Mouse (Mus musculus) heart, postnatal 0 days (tissue): Measurements from ENCODE around the gene Intu. TPM values are rescaled to one million over a fixed set of nuclear protein-coding genes. Genes with fewer than 3 reads are reported as not detected.

ENCODE experiments used
- ATAC-seq: fragments of 200-750 bp; cut with Nextera tagmentation; 2 replicates; pipeline ENCODE4 v1.8.0; 2017; ENCODE audit warnings: low read depth, moderate number of reproducible peaks, moderate library complexity; ENCODE audit not compliant: insufficient read depth
- DNase-seq: peaks from one replicate; pipeline ENCODE4 v3.0.0-alpha.2; 2016; ENCODE audit warnings: low spot score
- H3K27ac ChIP-seq: fragments of 300-500 bp; sonication (generic); 2 replicates; pipeline ENCODE4 v1.5.1; 2014; ENCODE audit warnings: low read depth, mild to moderate bottlenecking
- H3K27me3 ChIP-seq: fragments of 300-500 bp; sonication (generic); 2 replicates; pipeline ENCODE4 v1.6.1; 2014; ENCODE audit warnings: low read length, mixed read lengths; ENCODE audit not compliant: control insufficient read depth, insufficient read depth
- H3K36me3 ChIP-seq: fragments of 300-500 bp; sonication (generic); replicated peaks from 2 replicates; pipeline ENCODE4 v1.6.1; 2014; ENCODE audit warnings: low read length, mixed read lengths; ENCODE audit not compliant: control insufficient read depth, insufficient read depth
- H3K4me1 ChIP-seq: fragments of 300-500 bp; sonication (generic); 2 replicates; pipeline ENCODE4 v1.6.1; 2014; ENCODE audit warnings: antibody characterized with exemption; ENCODE audit not compliant: control insufficient read depth, insufficient read depth
- H3K4me2 ChIP-seq: fragments of 300-500 bp; sonication (generic); 2 replicates; pipeline ENCODE4 v1.6.1; 2014; ENCODE audit warnings: low read depth, mild to moderate bottlenecking, low read length, moderate library complexity
- H3K4me3 ChIP-seq: fragments of 300-500 bp; sonication (generic); 2 replicates; pipeline ENCODE4 v1.5.1; 2014; ENCODE audit warnings: low read depth, low read length
- H3K9ac ChIP-seq: fragments of 300-500 bp; sonication (generic); replicated peaks from 2 replicates; pipeline ENCODE4 v1.6.1; 2014; ENCODE audit warnings: low read depth, low read length, mixed read lengths
- H3K9me3 ChIP-seq: fragments of 300-500 bp; sonication (generic); replicated peaks from 2 replicates; pipeline ENCODE4 v1.6.1; 2016; ENCODE audit warnings: low read length; ENCODE audit not compliant: control insufficient read depth
- CTCF ChIP-seq: IDR thresholded peaks from 2 replicates; pipeline ENCODE4 v1.5.1; 2016; ENCODE audit warnings: antibody characterized with exemption, control low read depth, low read depth
- EP300 ChIP-seq: IDR thresholded peaks from 2 replicates; pipeline ENCODE4 v1.6.1; 2016; ENCODE audit warnings: antibody characterized with exemption, low read depth
- WGBS: fragments of 180-500 bp; shearing (Covaris S2); extraction: QIAGEN DNeasy Blood & Tissue Kit; methylation state at CpG from one replicate; pipeline ENCODE4 v1.1.7; 2014; 5-methylcytosine and 5-hydroxymethylcytosine counted together
- polyA plus RNA-seq: library from polyadenylated mRNA; unstranded; fragments of >200 nt; fragmentation: Nextera tagmentation; extraction: Ambion mirVana; gene quantifications from 2 replicates; pipeline ENCODE4 v1.2.1, GENCODE M21; 2015
- total RNA-seq: library from RNA; depleted of rRNA; stranded (reverse); fragments of >200 nt; gene quantifications from 2 replicates; pipeline ENCODE4 v1.2.3, GENCODE M21; 2014; ENCODE audit warnings: low replicate concordance

Intu gene
- total and polyA plus RNA-seq, 2 experiments from 2014 or later, result 2.7 to 5.8 TPM

DNA sequence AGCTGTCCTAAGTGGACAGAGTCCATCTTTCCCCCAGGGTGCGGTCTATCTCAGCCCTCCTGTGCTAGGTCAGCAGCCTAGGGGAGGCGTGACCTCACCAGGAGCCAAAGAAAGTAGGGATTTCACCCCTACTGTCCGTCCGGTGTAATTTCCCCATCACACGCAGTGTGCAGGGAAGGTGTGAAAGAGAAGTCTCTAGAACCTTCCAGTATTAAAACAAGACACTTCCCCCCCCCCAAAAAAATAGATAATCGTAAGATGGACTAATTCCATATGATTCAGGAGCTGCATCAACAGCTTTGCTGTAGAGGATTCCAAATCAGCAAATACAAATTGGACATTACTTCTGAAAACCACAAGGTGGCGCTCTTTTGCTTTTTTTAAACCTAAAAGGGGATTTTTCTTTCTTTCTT lies 7.7 kb upstream of the Intu start:
- DNase-seq, result peak; percentile 65
- no peaks in the 10 kb centered on the region for H3K27me3 ChIP-seq
- no peaks in the 10 kb centered on the region for H3K9me3 ChIP-seq
- no peaks in the 10 kb centered on the region for H3K36me3 ChIP-seq
- H3K4me3 ChIP-seq, result 0 out of 2 replicates have a peak overlapping the region, but pooled peaks have one; percentile 0
- no peak overlapping the region for H3K27ac ChIP-seq
- H3K9ac ChIP-seq, result no peak overlapping the region
- TF ChIP-seq EP300 (no peak), CTCF (peak; percentile 42)
- 12% methylated on average over 7 of the region's 7 CpGs for WGBS
- peak overlapping the region; percentile 28 for H3K4me2 ChIP-seq
- ATAC-seq, result no peak
- no peaks in the 10 kb centered on the region for H3K4me1 ChIP-seq

DNA sequence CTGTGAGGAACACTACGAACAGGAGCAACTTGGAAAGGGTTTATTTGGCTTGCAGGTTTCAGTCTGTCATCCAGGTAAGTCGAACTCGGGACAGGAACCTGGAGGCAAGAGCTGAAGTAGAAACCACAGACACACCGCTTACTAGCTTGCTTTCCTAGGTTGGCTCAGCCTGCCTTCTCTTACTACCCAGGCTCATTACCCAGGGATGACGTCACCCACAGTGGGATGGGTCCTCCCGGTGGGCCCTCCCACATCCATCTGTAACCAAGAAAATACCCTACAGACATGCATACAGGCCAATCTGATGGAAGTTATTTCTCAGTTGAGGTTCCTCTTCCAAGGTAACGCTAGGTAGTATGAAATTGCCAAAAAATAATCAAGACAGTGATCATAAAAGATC lies 6.2 kb upstream of the Intu start:
- H3K27ac ChIP-seq, result no peak overlapping the region
- H3K9me3 ChIP-seq, result no peaks in the 10 kb centered on the region
- WGBS, result 75% methylated on average over 7 of the region's 7 CpGs
- no peaks in the 10 kb centered on the region for H3K27me3 ChIP-seq
- H3K4me3 ChIP-seq, result no peak overlapping the region
- no peaks in the 10 kb centered on the region for H3K36me3 ChIP-seq
- H3K4me2 ChIP-seq, result no peak overlapping the region
- ATAC-seq (no peak), DNase-seq (no peak)
- TF ChIP-seq CTCF, result no peak
- TF ChIP-seq EP300, result no peak
- no peaks in the 10 kb centered on the region for H3K4me1 ChIP-seq
- H3K9ac ChIP-seq, result no peak overlapping the region

DNA sequence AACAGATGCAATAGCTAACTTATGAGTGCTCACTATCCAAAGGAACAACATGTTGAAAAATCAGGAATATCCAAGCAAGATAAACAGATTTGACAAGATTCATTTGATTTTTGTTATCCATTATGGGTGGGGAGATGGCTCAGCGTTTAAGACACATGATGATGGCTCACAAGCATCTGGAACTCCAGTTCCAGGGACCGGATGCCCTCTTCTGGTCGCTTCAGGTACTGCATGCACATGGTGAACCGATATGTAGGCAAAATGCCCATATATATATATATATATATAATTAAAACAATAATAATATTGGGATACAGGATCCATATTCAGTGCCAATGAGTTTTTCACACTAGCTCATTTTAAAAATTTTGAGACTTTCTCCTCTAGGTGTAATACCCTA lies 5.7 kb upstream of the Intu start:
- ATAC-seq (no peak), DNase-seq (no peak)
- H3K36me3 ChIP-seq, result no peaks in the 10 kb centered on the region
- H3K27ac ChIP-seq, result no peak overlapping the region
- WGBS, result 13% methylated on average over 4 of the region's 4 CpGs
- no peak overlapping the region for H3K9ac ChIP-seq
- no peak overlapping the region for H3K4me3 ChIP-seq
- TF ChIP-seq CTCF (peak; percentile 62), EP300 (no peak)
- no peaks in the 10 kb centered on the region for H3K27me3 ChIP-seq
- H3K9me3 ChIP-seq, result no peaks in the 10 kb centered on the region
- no peak overlapping the region for H3K4me2 ChIP-seq
- H3K4me1 ChIP-seq, result no peaks in the 10 kb centered on the region

DNA sequence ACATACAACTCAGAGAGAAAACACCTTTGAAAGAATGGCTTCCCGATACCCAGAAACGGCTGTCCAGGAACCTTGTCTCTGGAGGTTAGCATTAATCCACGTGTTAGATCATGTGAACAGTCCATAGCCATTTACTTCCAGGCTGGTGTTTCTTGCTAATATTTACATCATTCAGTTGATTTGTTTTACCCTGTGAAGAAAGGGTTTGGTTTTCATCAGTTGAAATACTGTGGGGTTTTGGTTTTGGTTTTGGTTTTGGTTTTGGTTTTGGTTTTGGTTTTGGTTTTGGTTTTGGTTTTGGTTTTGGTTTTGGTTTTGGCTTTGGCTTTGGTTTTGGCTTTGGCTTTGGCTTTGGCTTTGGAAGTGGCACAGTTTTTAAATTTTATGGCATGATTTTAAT lies 5.0 kb upstream of the Intu start:
- H3K4me1 ChIP-seq, result no peaks in the 10 kb centered on the region
- no peak overlapping the region for H3K4me3 ChIP-seq
- no peak for ATAC-seq
- TF ChIP-seq CTCF (no peak), EP300 (no peak)
- H3K9me3 ChIP-seq, result no peaks in the 10 kb centered on the region
- WGBS, result 88% methylated on average over 3 of the region's 3 CpGs
- H3K36me3 ChIP-seq, result no peaks in the 10 kb centered on the region
- no peaks in the 10 kb centered on the region for H3K27me3 ChIP-seq
- no peak overlapping the region for H3K4me2 ChIP-seq
- H3K9ac ChIP-seq, result no peak overlapping the region
- H3K27ac ChIP-seq, result no peak overlapping the region
- no peak for DNase-seq

DNA sequence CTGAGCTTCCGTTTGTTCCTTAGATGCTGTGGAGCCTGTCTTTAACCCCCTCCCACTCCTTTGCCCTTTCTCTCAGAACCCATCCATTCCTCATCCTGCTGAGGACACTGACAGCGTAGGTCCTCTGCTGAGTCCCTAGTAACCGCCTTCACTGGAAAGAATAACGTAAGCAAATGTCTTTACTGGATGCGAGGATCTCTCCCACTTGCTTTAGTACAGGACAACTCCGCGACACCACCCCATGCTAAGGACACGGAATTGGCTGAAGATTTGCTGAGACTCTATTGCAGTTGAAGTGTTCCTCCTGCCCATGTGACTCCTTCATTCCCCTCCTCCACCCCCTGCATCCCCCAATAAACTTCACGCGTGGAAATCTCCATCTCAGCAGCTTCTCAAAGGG lies 3.9 kb upstream of the Intu start:
- TF ChIP-seq CTCF (no peak), EP300 (no peak)
- H3K27me3 ChIP-seq, result no peaks in the 10 kb centered on the region
- DNase-seq (no peak), ATAC-seq (no peak)
- 44% methylated on average over 10 of the region's 10 CpGs for WGBS
- no peak overlapping the region for H3K9ac ChIP-seq
- no peaks in the 10 kb centered on the region for H3K36me3 ChIP-seq
- no peaks in the 10 kb centered on the region for H3K9me3 ChIP-seq
- H3K27ac ChIP-seq, result no peak overlapping the region
- no peak overlapping the region for H3K4me3 ChIP-seq
- no peaks in the 10 kb centered on the region for H3K4me1 ChIP-seq
- H3K4me2 ChIP-seq, result no peak overlapping the region

DNA sequence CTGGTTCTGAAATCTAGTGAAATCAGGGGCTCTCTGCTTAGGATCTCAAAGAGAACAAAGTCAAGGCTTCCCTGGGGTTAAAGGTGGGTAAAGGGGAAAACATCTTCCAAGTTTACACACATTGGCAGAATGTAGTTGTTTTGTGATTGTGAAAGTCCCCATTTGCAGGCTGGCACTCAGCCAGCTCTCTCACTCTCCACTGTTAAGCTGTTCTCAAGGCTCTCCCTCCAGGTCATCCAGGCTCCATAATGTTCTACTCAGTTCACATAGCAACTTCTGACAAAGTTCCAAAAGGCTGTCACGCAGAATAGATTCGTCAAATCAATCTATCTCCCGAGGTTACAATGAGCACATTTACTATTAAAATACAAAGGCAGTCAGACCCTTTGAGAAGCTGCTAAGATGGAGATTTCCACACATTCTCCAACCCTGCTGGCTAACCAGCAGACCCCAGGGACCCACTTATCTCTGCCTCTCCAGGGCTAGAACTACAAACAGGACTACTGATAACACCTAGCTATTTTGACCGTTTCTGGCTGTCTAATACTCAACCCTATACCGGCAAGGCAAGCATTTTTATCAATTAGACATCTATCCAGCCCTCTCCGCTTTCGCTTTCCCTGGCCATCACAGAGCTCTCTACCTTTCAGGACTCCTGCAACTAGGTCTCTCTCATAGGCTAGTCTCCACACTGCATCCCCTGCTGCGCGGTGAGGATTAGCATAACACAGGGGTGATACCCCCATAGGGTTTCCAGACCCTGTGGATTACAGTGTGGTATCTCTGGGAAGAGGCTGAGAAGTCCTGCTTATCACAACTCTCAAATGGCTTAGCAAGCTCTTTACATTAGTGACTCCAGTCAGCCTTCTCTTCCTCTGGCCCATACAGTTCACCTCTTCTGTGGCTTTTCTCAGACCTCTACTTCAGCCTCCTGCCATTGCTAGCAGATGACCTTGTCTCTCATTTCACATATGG lies 2.8 kb upstream of the Intu start:
- H3K9ac ChIP-seq, result no peak overlapping the region
- no peak overlapping the region for H3K4me2 ChIP-seq
- H3K9me3 ChIP-seq, result no peaks in the 10 kb centered on the region
- no peak for ATAC-seq
- no peaks in the 10 kb centered on the region for H3K4me1 ChIP-seq
- no peaks in the 10 kb centered on the region for H3K36me3 ChIP-seq
- no peak overlapping the region for H3K27ac ChIP-seq
- H3K27me3 ChIP-seq, result no peaks in the 10 kb centered on the region
- no peak for DNase-seq
- TF ChIP-seq CTCF (no peak), EP300 (no peak)
- no peak overlapping the region for H3K4me3 ChIP-seq
- WGBS, result 15% methylated on average over 9 of the region's 9 CpGs
